Mouse (Mus musculus) testis, adult 2 months (tissue): ENCODE data around the gene Lmx1b. TPM values are rescaled to one million over a fixed set of nuclear protein-coding genes. Genes with fewer than 3 reads are reported as not detected.

Experiments
- H3K27ac ChIP-seq: fragments of 200-500 bp; 2 replicates; pipeline ENCODE4 v1.5.1; 2012; ENCODE audit warnings: low read depth, low read length; ENCODE audit not compliant: control insufficient read depth, insufficient read depth
- H3K27me3 ChIP-seq: fragments of 200-500 bp; 2 replicates; pipeline ENCODE4 v1.6.1; 2012; ENCODE audit warnings: mild to moderate bottlenecking, low read length, moderate library complexity; ENCODE audit not compliant: control insufficient read depth, insufficient read depth
- H3K36me3 ChIP-seq: fragments of 200-500 bp; 2 replicates; pipeline ENCODE4 v1.6.1; 2012; ENCODE audit warnings: mild to moderate bottlenecking, low read length; ENCODE audit not compliant: control insufficient read depth, insufficient read depth
- H3K4me1 ChIP-seq: fragments of 200-500 bp; 2 replicates; pipeline ENCODE4 v1.6.1; 2012; ENCODE audit warnings: low read length; ENCODE audit not compliant: control insufficient read depth, insufficient read depth
- H3K4me3 ChIP-seq: fragments of 200-500 bp; 2 replicates; pipeline ENCODE4 v1.5.1; 2012; ENCODE audit warnings: low read depth, mild to moderate bottlenecking, low read length, moderate library complexity, mixed read lengths; ENCODE audit not compliant: control insufficient read depth
- CTCF ChIP-seq: fragments of 200-500 bp; IDR thresholded peaks from 2 replicates; pipeline ENCODE4 v1.5.1; 2012; ENCODE audit warnings: low read depth, mild to moderate bottlenecking, inconsistent platforms, low read length, moderate library complexity; ENCODE audit not compliant: control insufficient read depth, insufficient read depth, insufficient replicate concordance
- POLR2A ChIP-seq: fragments of 200-500 bp; IDR thresholded peaks from 2 replicates; pipeline ENCODE4 v1.6.1; 2012; ENCODE audit warnings: low read depth, mild to moderate bottlenecking, inconsistent platforms, low read length, moderate library complexity; ENCODE audit not compliant: control insufficient read depth
- polyA plus RNA-seq: library from polyadenylated mRNA; depleted of rRNA; stranded (reverse); fragments of >200 nt; gene quantifications from 2 replicates; pipeline ENCODE4 v1.2.3, GENCODE M21; 2012

The Lmx1b gene
- polyA plus RNA-seq, 1 experiment = 0.09 TPM

DNA sequence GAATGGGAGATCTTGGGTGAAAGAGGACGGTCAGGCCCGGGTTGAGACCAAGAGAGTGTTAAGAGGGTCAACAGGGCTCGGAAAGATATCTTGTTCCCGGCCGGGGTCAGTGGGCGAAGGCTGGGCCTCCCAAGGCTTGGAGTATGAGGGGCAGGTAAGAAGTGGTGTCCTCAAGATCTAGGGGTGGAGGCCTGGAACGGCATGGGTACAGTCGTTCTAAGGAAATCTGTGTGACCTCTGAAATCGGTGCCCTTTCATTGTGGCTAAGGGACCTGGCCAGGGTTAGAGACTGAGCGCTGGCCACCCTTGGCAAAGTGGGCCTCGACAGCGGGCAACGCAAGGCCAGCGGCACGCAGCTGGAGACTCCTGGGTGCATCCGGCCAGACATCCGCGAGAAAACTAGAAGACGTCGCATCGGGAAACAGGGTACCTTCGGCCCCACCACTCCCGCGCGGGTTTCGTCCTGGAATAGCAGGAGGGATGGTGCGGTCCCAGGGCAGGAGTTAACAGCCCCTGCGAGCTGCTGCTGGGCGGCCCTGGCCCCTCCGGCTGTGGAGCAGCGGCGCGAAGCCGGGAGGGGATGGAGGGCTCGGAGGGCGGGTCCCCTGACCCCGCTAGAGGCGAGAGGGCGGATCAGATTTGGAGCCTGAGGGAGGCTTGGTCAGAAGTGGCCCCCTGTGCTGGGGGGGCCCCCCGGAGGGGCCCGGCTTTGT, 1.7 kb upstream of the Lmx1b start:
- Histone ChIP-seq H3K4me1 (peaks cover 24% of the 10 kb centered on the region), H3K4me3 (no peak overlapping the region), H3K36me3 (no peaks in the 10 kb centered on the region), H3K27ac (no peak overlapping the region), H3K27me3 (no peaks in the 10 kb centered on the region; the same call in none of the 2 replicates)
- TF ChIP-seq POLR2A (no peak), CTCF (no peak)

DNA sequence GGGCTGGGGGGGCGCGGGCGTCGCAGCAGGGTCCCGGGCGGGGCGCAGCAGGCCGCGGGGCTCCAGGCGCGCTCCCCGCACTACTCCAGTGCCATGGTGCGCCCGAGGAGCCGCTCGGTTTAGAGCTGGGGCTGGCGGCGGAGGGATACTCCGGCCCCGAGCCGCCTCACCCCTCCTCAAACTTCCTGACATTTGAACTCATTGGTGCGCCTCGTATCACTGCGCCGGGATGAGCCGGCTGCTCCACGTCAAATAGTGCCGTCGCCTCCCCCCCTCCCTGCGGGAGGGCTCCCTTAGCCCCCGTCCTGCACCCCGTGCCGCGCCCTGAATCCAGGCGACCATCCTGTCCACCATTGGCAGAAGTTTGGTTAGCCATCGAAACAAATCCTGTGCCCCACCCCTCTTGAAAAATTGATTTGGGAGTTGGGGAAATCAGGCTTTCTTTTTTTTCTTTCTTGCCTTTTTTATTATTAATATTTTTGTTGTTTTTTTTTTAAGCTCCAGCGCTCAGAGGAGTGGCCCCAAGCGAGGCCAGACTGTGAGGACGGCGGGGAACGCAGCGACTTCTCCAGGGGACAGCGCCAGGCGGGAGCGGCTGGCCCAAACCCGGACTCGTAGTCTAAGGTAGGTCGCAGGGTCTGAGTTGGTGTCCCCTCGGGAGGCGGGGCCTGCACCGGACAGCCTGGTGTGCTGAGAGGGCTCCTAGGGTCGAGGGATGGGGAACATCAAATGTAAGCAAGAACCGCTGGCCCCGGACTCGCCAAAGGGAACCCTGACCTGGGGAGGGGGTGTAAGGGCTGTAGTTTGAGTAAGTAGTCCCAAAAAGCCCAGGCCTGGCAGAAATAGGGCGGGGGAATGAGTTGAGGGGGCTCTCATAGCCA, 907 bp upstream of the Lmx1b start:
- Histone ChIP-seq H3K27ac (no peak overlapping the region), H3K27me3 (no peaks in the 10 kb centered on the region; the same call in none of the 2 replicates), H3K4me1 (peaks cover 24% of the 10 kb centered on the region), H3K36me3 (no peaks in the 10 kb centered on the region), H3K4me3 (peak overlapping the region; percentile 26; the same call in 1 of the 2 replicates)
- TF ChIP-seq POLR2A = no peak
- TF ChIP-seq CTCF = no peak

DNA sequence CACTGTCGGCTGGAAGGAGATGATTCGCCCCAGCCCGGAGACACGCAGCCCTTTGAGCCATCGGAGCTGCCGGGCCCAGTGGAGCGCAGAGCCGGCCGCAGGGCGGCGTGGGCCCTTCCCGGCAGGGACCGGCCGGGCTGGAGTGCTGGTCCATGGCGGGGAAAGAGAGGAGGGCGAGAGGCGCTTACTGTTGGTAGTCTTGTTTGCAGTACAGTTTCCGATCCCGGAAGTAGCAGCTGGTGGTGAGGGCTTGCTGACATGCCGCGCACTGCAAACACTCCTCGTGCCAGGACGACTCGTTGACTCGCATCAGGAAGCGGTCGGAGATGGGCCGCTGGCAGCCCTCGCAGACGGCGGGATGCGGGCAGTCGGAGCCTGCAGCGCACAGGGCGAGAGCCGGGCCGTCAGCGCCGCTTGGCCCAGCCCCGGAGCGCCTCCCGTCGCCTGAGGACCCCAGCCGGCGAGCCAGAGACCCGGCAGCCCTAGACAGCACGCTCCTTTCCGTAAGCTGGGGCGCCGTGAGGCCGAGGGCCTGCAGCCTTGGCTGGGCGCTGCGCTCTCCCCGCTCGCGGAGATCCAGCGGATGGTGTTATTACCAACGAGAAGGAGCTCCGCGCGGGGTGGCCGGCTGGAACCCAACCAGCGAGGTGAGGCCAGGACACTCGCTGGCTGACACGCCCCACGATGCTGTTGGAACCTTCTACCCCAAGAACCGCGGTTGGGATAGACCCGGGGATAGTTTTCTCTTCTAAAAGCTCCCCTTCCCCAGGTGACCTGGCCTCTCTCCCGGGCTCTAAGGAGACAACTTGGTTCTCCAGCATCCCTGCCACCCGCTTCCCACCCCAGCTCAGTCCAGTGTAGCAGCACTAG, 775 bp downstream of the Lmx1b start:
- TF ChIP-seq POLR2A = no peak
- TF ChIP-seq CTCF = no peak
- H3K27ac ChIP-seq = no peak overlapping the region
- peaks cover 24% of the 10 kb centered on the region for H3K4me1 ChIP-seq
- no peak overlapping the region for H3K4me3 ChIP-seq
- H3K36me3 ChIP-seq = no peaks in the 10 kb centered on the region
- peaks cover 2% of the 10 kb centered on the region for H3K27me3 ChIP-seq

DNA sequence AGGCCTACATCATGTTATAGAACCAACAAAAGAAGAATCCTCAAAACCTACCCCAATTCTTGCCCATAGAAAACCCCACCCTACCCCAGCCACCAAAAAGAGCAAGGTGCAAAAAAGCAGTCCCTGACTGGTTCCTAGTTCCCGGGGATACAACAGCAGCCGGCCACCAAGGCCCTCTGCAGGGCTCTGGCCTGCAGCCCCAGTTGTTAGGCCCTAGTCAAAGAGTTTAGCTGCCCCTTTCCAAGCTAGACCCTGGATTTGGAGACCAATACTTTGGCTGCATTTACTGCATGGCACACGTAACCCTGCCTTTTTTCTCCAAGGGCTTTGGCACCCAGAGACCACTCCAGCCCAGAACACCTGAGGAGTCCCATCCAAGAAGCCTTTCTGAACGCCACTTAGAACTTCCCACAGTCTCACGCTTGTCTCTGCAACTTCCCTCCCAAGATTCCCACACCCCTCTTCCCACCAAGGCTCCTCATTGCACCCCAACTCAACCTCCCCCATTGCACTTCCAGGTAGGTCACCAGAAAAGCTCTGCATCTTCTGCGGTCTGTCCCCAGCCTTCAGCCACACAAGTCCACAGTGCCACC, 2.1 kb downstream of the Lmx1b start:
- no peak overlapping the region for H3K4me3 ChIP-seq
- no peaks in the 10 kb centered on the region for H3K36me3 ChIP-seq
- no peak overlapping the region for H3K27ac ChIP-seq
- peaks cover 2% of the 10 kb centered on the region for H3K27me3 ChIP-seq
- H3K4me1 ChIP-seq = peaks cover 24% of the 10 kb centered on the region
- TF ChIP-seq CTCF (no peak), POLR2A (no peak)

DNA sequence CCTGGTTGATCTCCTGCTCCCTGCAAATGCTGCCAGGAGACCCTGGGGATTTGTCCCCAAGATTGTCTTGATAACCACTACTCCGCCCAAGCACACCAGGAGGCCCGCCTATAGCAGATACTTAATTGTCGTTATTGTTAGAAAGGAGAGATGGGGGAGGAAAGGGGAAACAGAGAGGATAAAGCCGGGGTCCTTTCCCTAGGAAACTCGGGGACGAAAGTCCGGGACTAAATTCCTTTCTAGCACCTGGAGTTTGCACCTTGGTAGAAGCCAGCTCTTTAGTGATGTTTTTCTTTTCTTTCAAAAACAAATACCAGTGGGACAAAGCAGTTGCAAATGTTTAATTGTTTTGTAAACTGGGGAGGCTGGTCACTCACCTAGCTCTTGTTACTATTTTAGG, 3.0 kb downstream of the Lmx1b start:
- no peak for TF ChIP-seq CTCF
- Histone ChIP-seq H3K4me1 (peaks cover 22% of the 10 kb centered on the region), H3K4me3 (no peak overlapping the region), H3K27me3 (peaks cover 2% of the 10 kb centered on the region), H3K27ac (no peak overlapping the region), H3K36me3 (no peaks in the 10 kb centered on the region)

DNA sequence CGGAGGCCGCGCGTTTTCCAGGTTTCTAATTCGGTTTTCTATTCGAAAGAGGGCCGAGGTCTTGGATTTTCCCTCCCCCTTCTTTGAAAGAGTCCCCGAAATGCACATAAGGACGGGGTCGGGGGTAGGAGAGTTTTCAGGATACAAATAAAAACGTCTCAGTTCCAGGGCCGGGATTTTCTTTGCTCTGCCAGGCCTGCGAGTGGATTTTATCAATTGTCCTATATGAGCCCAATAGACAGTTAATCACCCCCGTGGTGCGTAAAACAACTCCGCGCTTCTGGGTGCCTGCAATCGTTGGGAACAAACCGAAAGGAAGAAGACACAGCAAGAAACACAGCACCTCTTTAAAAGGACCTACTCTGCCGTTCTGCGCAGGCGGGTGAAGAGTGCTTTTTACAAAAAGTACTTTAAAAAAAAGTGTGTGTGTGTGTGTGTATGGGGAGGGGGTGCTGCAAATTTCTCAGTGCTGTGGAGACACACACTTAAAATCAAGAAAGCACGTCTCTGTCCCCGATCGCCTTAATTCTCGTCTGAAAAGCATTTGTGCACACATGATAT, 3.6 kb downstream of the Lmx1b start:
- TF ChIP-seq CTCF (no peak), POLR2A (no peak)
- Histone ChIP-seq H3K4me3 (no peak overlapping the region), H3K36me3 (no peaks in the 10 kb centered on the region), H3K27me3 (peaks cover 2% of the 10 kb centered on the region; the same call in 1 of the 2 replicates), H3K27ac (no peak overlapping the region), H3K4me1 (peaks cover 21% of the 10 kb centered on the region)
